Mouse (Mus musculus) heart, adult 18-20 months (tissue): ENCODE data around the gene Pgpep1. TPM values are rescaled to one million over a fixed set of nuclear protein-coding genes. Genes with fewer than 3 reads are reported as not detected.
A peak's percentile ranks its signal among the peaks of the same experiment; 100 is the strongest.

Experiments
- DNase-seq, 2 experiments: peaks; one replicate each; pipeline ENCODE4 v3.0.0; 2021 to 2022; ENCODE audit warnings: mixed read lengths in 1 of 2
- long read RNA-seq, 2 experiments: library from polyadenylated mRNA; stranded (forward); transcript quantifications; one replicate each; pipeline ENCODE4 v2.0.0; 2021
- total RNA-seq, 2 experiments: library from RNA; stranded (reverse); gene quantifications; 2 replicates each; pipeline ENCODE4 v1.2.3; 2021

Pgpep1 gene
- 10 to 100 TPM; 40.5 to 41.1 TPM for total RNA-seq
- long read RNA-seq, experiment 1, full-length matches to known transcripts: 12 of 21 reads
- long read RNA-seq, experiment 1, partial matches to known transcripts: 1 of 21 reads
- long read RNA-seq, experiment 1, other reads (novel, unspliced or antisense): 8 of 21 reads
- long read RNA-seq, experiment 2, full-length matches to known transcripts: 4 of 13 reads
- long read RNA-seq, experiment 2, partial matches to known transcripts: 7 of 13 reads
- long read RNA-seq, experiment 2, other reads (novel, unspliced or antisense): 2 of 13 reads

DNA sequence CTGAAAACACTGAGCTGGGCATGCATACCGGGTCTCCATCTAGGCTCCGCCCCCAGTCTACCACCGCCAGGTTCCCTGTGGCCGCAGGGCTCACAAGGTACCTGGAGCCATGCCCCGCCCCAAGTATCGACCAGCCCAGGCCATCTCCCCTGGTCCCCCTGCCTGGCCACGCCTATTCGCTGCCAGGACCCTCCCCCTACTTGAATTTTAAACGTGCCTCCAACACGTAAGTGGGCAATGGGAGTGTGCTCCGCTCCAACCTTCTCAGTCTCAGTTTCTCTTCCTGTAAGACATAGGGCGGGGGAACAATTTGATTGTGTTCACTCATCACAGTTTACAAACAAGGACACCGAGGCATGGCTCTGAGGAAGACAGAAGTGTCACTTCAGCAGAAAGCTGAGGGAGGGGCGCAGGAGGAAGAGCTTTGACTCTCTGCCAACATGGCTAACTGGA is at the start of gene Pgpep1:
Gene Pgpep1 (minus strand): TSS at position 116 of the 453 bp plus-strand sequence.
- DNase-seq: no peak

- no peak for DNase-seq
Measured at GRCm38 (mm10) chr8:70709794-70710193, 49.6 kb upstream of the Pgpep1 start.

DNA sequence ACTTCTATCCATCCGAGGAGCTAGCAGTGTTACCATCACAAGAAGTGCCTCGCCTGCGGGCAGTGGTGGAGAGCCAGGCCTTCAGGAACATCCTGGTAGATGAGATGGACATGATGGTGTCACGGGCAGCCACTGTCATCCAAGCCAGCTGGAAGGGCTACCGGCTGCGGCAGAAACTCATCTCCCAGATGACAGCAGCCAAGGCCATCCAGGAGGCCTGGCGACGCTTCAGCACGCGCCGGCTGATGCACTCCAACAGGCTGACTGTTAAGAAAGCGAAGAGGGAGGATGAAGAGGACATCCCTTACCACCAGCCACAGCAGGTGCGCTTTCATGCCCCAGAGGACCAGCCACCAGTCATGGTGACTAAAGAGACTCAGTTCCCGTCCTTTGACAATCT is 48.1 kb upstream of the Pgpep1 start:
- no peak for DNase-seq

DNA sequence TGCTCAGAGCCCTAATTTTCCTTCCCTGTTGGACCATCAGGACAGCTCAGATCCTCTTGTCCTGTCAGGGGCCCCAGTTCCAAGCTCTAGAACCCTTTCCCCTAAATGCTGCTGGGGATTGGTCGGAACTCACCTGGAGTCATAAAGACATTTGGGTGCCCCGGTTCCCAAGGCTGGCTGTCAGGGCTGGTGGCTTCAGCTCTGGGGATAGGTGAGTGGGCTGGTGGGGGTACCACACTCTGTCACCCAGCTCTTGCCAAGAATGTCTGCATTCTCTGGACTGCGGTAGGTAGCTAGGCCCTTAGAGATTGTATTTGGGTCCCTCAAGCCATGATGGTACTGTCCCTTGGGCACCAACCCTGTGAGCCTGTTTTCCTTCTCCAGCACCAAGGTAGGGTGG is 43.1 kb upstream of the Pgpep1 start, which contains the start of gene Iqcn:
Gene Iqcn (plus strand): TSS at position 171 of the 400 bp plus-strand sequence.
- DNase-seq: no peak

GRCm38 (mm10) chr8:70702842-70703182 is 42.6 kb upstream of the Pgpep1 start:
- peak; percentile 90 to 92 for DNase-seq

DNA sequence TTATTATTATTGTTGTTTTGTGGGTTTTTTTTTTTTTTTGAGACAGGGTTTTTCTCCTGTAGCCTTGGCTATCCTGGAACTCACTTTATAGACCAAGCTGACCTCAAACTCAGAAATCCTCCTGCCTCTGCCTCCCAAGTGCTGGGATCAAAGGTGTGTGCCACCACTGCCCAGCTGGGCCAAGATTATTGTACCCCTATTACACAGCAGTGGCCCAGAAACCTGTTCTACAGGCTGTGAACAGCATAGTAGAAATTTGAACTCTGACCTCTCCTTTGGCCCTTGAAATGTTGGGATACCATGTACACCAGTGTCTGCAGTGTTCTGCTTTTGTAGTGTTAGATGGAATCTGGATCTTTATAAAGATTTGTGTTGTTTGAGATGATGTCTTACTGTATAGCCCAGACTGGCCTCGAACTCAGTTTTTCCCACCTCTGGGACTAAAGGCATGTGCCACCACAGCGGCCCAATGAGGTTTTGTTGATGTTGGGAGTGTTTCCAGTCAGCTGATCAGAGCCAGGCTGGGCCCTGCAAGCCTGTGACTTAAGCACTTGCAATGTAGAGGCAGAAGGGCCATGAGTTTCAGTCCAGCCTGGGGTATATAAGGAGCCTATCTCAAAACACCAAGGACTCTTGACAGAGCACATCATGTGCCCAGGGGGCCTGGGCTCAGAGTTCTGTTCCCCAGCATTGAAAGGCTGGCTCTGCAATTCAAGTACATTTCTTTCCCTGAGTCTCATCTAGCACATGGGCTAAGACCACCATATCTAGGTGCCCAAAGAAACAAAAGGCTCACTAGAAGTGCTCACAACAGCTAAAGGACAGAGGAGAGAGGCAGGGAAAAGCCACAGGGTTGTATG is 42.0 kb upstream of the Pgpep1 start:
- DNase-seq: peak in 1 of 2 experiments; percentile 53

GRCm38 (mm10) chr8:70701048-70701981 is 41.1 kb upstream of the Pgpep1 start:
- DNase-seq: no peak

DNA sequence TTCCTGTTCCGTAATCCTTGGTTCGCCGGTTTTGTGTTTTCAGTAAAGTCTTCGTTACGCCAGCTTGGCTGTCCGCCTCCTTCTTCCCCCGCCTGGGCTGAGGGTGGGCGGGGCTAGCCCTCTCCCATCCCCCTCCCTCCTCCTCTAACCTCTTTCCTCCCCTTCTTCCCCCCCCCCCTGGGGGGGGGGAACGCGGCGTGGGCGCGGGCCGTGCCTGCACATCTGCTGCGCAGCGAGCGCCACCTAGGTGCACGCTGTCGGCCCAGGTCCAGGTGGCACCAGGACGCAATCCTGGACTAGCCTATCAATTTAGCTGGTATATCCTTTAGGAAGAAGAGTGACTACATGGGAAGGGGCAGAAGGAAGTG is 40.4 kb upstream of the Pgpep1 start:
- peak; percentile 93 to 94 for DNase-seq

- peak; percentile 86 to 87 for DNase-seq
Measured at GRCm38 (mm10) chr8:70699834-70700554, 39.8 kb upstream of the Pgpep1 start.

- DNase-seq: no peak
Measured at GRCm38 (mm10) chr8:70699116-70699833, 39.1 kb upstream of the Pgpep1 start.

- DNase-seq: peak; percentile 99
Measured at GRCm38 (mm10) chr8:70698310-70699109, 38.3 kb upstream of the Pgpep1 start, which contains the start of gene Jund. Jund (plus strand) TSS chr8:70698949.

- peak in 1 of 2 experiments; percentile 45 for DNase-seq
Measured at GRCm38 (mm10) chr8:70697366-70698250, 37.4 kb upstream of the Pgpep1 start.

GRCm38 (mm10) chr8:70696946-70697345 is 36.8 kb upstream of the Pgpep1 start:
- DNase-seq: peak in 1 of 2 experiments; percentile 60

DNA sequence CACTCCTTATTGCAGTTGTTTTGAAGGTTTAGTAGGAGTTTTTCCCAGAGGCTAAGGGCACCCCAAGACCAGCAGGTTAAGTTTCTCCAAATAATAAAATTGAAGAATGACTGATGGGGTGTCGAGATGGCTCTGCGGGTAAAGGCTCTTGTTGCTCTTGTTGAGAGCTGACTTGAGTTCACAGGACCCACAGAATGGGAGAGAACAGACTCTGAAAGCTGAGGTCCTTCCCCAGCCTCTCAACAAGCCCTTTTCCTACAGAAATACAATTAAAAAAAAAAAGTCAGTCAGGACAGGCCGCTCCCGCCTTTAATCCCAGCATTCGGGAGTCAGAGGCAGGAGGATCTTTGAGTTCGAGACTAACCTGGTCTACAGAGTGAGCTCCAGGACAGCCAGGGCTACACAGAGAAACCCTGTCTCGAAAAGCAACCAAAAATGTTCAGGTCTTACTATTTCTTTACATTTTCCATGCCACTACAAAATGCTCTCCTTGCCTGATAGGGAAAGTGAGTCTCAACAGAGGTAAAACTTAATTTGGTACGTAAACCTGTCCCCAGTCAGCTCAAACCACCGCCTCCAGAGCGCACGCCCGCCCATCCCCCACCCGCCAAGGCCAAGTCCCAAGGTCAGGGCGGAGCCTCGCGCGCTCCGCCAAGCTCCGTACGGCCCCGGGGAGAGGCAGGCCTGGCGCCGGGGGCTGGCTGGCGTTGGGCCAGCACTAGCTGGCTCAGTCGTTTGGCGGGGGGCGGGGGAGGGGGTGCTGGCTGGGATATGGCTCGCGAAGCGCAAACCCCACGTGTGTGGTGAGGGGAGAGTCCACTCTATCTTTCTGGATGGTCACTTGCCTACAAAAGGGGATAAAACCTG is 36.1 kb upstream of the Pgpep1 start:
- peak; percentile 79 to 86 for DNase-seq

GRCm38 (mm10) chr8:70695318-70696018 is 35.3 kb upstream of the Pgpep1 start:
- DNase-seq: peak; percentile 61 to 68

GRCm38 (mm10) chr8:70693636-70694035 is 33.4 kb upstream of the Pgpep1 start:
- DNase-seq: no peak

- DNase-seq: no peak
Measured at GRCm38 (mm10) chr8:70691727-70692231, 31.6 kb upstream of the Pgpep1 start.
